Mouse (Mus musculus): ENCODE results near the gene Gm49368. TPM values are rescaled to one million over a fixed set of nuclear protein-coding genes. Genes with fewer than 3 reads are reported as not detected.

The Gm49368 gene
- polyA plus RNA-seq, 1 experiment = 0.05 TPM

GRCm38 (mm10) chr7:128105246-128105645 is 42.8 kb downstream of the Gm49368 start:
- H3K27me3 ChIP-seq (ENCODE audit: control insufficient read depth, insufficient read depth, low read length) = no peaks in the 10 kb centered on the region
- H3K36me3 ChIP-seq (ENCODE audit: control insufficient read depth, insufficient read depth, low read length) = no peaks in the 10 kb centered on the region
- H3K4me1 ChIP-seq (ENCODE audit: control insufficient read depth, insufficient read depth, insufficient read length, low read length) = no peaks in the 10 kb centered on the region
- 47% methylated on average over 4 of the region's 4 CpGs for WGBS
- no peak overlapping the region for H3K4me3 ChIP-seq (ENCODE audit: low read depth, low read length)
- no peak overlapping the region for H3K27ac ChIP-seq (ENCODE audit: insufficient read depth, low read depth, low read length)
- TF ChIP-seq POLR2A (IDR thresholded peaks at IDR 0.05; ENCODE audit: low read depth, low read length) (no peak), CTCF (IDR thresholded peaks at IDR 0.05; ENCODE audit: extremely low read depth, insufficient read length, insufficient replicate concordance, low read depth, low read length) (no peak)

- no peaks in the 10 kb centered on the region for H3K4me1 ChIP-seq (ENCODE audit: control insufficient read depth, insufficient read depth, insufficient read length, low read length)
- TF ChIP-seq CTCF (IDR thresholded peaks at IDR 0.05; ENCODE audit: extremely low read depth, insufficient read length, insufficient replicate concordance, low read depth, low read length) = no peak
- no peak for TF ChIP-seq POLR2A (IDR thresholded peaks at IDR 0.05; ENCODE audit: low read depth, low read length)
- no peak overlapping the region for H3K4me3 ChIP-seq (ENCODE audit: low read depth, low read length)
- no peak overlapping the region for H3K27ac ChIP-seq (ENCODE audit: insufficient read depth, low read depth, low read length)
- H3K36me3 ChIP-seq (ENCODE audit: control insufficient read depth, insufficient read depth, low read length) = no peaks in the 10 kb centered on the region
- WGBS = 92% methylated on average over 7 of the region's 7 CpGs
- no peaks in the 10 kb centered on the region for H3K27me3 ChIP-seq (ENCODE audit: control insufficient read depth, insufficient read depth, low read length)
Observed at GRCm38 (mm10) chr7:128107462-128107861, 45.0 kb downstream of the Gm49368 start.

- no peak for TF ChIP-seq POLR2A (IDR thresholded peaks at IDR 0.05; ENCODE audit: low read depth, low read length)
- TF ChIP-seq CTCF (IDR thresholded peaks at IDR 0.05; ENCODE audit: extremely low read depth, insufficient read length, insufficient replicate concordance, low read depth, low read length) = no peak
- Histone ChIP-seq H3K4me3 (ENCODE audit: low read depth, low read length) (no peak overlapping the region), H3K27me3 (ENCODE audit: control insufficient read depth, insufficient read depth, low read length) (no peaks in the 10 kb centered on the region), H3K36me3 (ENCODE audit: control insufficient read depth, insufficient read depth, low read length) (peaks cover 3% of the 10 kb centered on the region; the same call in 1 of the 2 replicates), H3K27ac (ENCODE audit: insufficient read depth, low read depth, low read length) (no peak overlapping the region), H3K4me1 (ENCODE audit: control insufficient read depth, insufficient read depth, insufficient read length, low read length) (no peaks in the 10 kb centered on the region)
- 60% methylated on average over 2 of the region's 2 CpGs for WGBS
Observed at GRCm38 (mm10) chr7:128110314-128110713, 47.8 kb downstream of the Gm49368 start.

GRCm38 (mm10) chr7:128112131-128112530 is 49.6 kb downstream of the Gm49368 start:
- H3K27ac ChIP-seq (ENCODE audit: insufficient read depth, low read depth, low read length) = no peak overlapping the region
- H3K36me3 ChIP-seq (ENCODE audit: control insufficient read depth, insufficient read depth, low read length) = peaks cover 3% of the 10 kb centered on the region; the same call in 1 of the 2 replicates
- H3K27me3 ChIP-seq (ENCODE audit: control insufficient read depth, insufficient read depth, low read length) = no peaks in the 10 kb centered on the region
- WGBS = 90% methylated on average over 11 of the region's 11 CpGs
- H3K4me3 ChIP-seq (ENCODE audit: low read depth, low read length) = no peak overlapping the region
- H3K4me1 ChIP-seq (ENCODE audit: control insufficient read depth, insufficient read depth, insufficient read length, low read length) = no peaks in the 10 kb centered on the region
- TF ChIP-seq CTCF (IDR thresholded peaks at IDR 0.05; ENCODE audit: extremely low read depth, insufficient read length, insufficient replicate concordance, low read depth, low read length) (no peak), POLR2A (IDR thresholded peaks at IDR 0.05; ENCODE audit: low read depth, low read length) (no peak)

- H3K4me3 ChIP-seq (ENCODE audit: low read depth, low read length) = no peak overlapping the region
- TF ChIP-seq POLR2A (IDR thresholded peaks at IDR 0.05; ENCODE audit: low read depth, low read length) = no peak
- no peak for TF ChIP-seq CTCF (IDR thresholded peaks at IDR 0.05; ENCODE audit: extremely low read depth, insufficient read length, insufficient replicate concordance, low read depth, low read length)
- H3K36me3 ChIP-seq (ENCODE audit: control insufficient read depth, insufficient read depth, low read length) = peaks cover 3% of the 10 kb centered on the region; the same call in 1 of the 2 replicates
- H3K27ac ChIP-seq (ENCODE audit: insufficient read depth, low read depth, low read length) = no peak overlapping the region
- H3K27me3 ChIP-seq (ENCODE audit: control insufficient read depth, insufficient read depth, low read length) = no peaks in the 10 kb centered on the region
- H3K4me1 ChIP-seq (ENCODE audit: control insufficient read depth, insufficient read depth, insufficient read length, low read length) = no peaks in the 10 kb centered on the region
- WGBS = 94% methylated on average over 11 of the region's 11 CpGs
Observed at GRCm38 (mm10) chr7:128114371-128115105, 52.1 kb downstream of the Gm49368 start.

GRCm38 (mm10) chr7:128115211-128115958 is 52.9 kb downstream of the Gm49368 start:
- Histone ChIP-seq H3K4me1 (ENCODE audit: control insufficient read depth, insufficient read depth, insufficient read length, low read length) (no peaks in the 10 kb centered on the region), H3K27me3 (ENCODE audit: control insufficient read depth, insufficient read depth, low read length) (no peaks in the 10 kb centered on the region), H3K4me3 (ENCODE audit: low read depth, low read length) (no peak overlapping the region), H3K36me3 (ENCODE audit: control insufficient read depth, insufficient read depth, low read length) (peaks cover 3% of the 10 kb centered on the region; the same call in 1 of the 2 replicates), H3K27ac (ENCODE audit: insufficient read depth, low read depth, low read length) (no peak overlapping the region)
- TF ChIP-seq CTCF (IDR thresholded peaks at IDR 0.05; ENCODE audit: extremely low read depth, insufficient read length, insufficient replicate concordance, low read depth, low read length) (no peak), POLR2A (IDR thresholded peaks at IDR 0.05; ENCODE audit: low read depth, low read length) (no peak)
- 71% methylated on average over 5 of the region's 5 CpGs for WGBS

GRCm38 (mm10) chr7:128116396-128116795 is 53.9 kb downstream of the Gm49368 start:
- 87% methylated on average over 5 of the region's 5 CpGs for WGBS
- TF ChIP-seq CTCF (IDR thresholded peaks at IDR 0.05; ENCODE audit: extremely low read depth, insufficient read length, insufficient replicate concordance, low read depth, low read length) = no peak
- no peak for TF ChIP-seq POLR2A (IDR thresholded peaks at IDR 0.05; ENCODE audit: low read depth, low read length)

More at GRCm38 (mm10) chr7:128116396-128116795, 53.9 kb downstream of the Gm49368 start:
- peaks cover 3% of the 10 kb centered on the region; the same call in 1 of the 2 replicates for H3K36me3 ChIP-seq (ENCODE audit: control insufficient read depth, insufficient read depth, low read length)
- no peaks in the 10 kb centered on the region for H3K27me3 ChIP-seq (ENCODE audit: control insufficient read depth, insufficient read depth, low read length)
- H3K4me1 ChIP-seq (ENCODE audit: control insufficient read depth, insufficient read depth, insufficient read length, low read length) = no peaks in the 10 kb centered on the region
- no peak overlapping the region for H3K27ac ChIP-seq (ENCODE audit: insufficient read depth, low read depth, low read length)
- no peak overlapping the region for H3K4me3 ChIP-seq (ENCODE audit: low read depth, low read length)

All from small intestine, adult 2 months (tissue).